Mouse (Mus musculus) central nervous system, embryonic 14 days (tissue): Measurements from ENCODE around the gene Rpl36. TPM values are rescaled to one million over a fixed set of nuclear protein-coding genes. Genes with fewer than 3 reads are reported as not detected.

ENCODE experiments used
- polyA plus RNA-seq: library from polyadenylated mRNA; depleted of rRNA; stranded (reverse); fragments of >200 nt; gene quantifications from 2 replicates; pipeline ENCODE4 v1.2.3, GENCODE M21; 2012; rRNA removed

Gene Rpl36
- polyA plus RNA-seq = 2,057 and 2,130 TPM in 2 replicates

DNA sequence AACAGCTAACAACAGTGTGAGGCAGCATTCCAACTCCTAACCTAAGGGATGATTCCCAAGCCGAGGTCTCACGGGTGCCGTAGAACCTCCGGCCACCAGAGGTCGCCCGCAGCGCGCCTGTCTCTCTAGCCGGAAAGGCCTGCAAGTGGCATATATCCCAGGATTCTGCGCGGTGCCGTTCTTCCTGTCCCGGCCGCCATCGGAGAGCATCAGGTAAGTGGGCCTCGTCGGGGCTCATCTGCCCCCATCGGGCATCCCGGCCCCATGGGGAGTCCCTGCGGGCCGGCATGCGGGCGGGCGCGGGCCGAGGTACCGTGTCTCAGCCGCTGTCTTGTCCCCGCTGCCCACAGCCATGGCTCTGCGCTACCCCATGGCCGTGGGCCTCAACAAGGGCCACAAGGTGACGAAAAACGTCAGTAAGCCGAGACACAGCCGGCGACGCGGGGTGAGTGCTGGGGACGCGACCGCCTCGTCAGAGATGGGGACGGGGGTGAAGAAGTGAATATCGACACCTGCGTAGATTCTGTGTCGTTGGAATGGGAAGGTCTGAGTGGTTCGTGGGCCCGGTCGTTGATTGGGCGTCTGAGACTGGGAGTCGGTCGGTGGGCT, at the start of gene Rpl36:
Gene Rpl36, plus strand, starts transcription at position 181 of the 609 bp plus-strand sequence.

DNA sequence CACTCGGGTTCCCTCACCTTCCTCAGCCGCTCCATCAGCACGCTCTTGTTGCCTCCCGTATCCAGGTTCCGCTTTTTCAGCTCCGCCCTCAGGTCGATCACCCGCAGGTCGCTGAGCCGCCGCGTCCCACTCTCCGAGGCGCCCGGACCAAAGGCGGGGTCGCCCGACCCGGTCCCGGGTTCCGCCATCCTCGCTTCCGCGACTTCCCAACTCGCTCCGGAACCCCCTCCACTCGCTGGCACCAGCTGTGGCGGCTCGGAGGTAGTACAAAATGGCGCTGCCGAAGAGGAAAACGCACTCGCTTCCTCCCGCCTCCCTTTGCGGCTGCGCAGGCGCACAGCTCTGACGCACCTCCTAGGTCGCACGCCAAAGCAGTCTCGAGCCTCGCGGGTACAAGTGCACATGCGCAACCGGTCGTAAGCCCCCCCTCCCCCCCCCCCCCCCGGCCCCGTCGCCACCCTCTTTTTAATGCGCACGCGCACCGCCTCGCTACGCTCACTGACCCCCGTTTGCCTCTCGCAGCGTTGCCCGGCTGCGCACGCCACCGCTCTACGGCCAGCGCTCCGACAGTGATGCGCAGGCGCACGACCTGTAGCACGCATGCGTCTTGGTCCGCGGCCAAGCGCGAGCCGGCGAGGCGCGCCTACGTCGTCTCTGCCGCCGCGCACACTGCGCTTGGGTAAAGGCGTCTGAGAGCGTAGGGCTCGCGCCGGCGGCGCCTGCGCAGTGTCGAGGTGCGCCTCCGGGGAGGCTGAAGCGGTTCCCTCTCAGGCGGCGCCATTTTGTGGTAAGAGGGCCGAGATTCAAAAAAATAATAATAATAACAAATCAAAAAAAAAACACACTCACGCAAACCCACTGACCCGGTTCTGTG, 28.7 kb upstream of the Rpl36 start, which contains the start of the genes Safb2 and Safb:
Gene Safb2, minus strand, starts transcription at position 329 of the 874 bp plus-strand sequence.
Gene Safb, plus strand, starts transcription at position 569 of the 874 bp plus-strand sequence.

DNA sequence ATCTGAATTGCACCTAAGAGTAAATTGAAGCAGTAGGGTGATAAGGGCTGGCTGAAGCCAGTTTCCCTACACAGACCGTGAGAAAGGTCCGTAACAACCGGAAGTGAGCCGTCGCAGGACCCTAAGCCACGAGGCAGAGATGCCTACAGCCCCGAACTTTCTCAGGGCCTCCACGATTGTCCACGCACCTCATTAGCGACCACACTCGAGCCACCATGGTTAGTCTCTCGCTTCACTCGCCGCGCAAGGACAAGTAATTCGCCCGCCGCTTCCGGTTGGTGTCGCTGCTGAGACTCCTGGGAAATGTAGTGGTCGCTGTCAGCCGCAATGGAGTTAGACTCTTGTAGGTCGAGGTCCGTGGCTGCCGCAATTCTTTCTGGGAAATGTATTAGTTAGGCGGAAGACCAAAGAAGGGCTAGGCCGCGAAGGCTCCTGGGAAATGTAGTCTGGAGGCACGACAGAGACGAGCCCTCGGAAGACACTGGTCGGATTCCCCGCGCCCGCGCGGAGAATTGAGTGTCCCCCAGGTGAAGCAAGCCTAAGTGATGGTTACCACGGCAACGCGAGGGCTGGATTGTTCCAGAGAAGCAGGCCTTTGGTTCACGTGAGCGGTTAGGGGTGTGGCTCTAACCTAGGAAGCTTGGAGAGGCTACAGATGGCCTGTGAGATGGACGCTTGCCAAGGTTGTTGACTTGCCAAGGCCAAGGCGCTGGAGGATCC, 3.6 kb upstream of the Rpl36 start, which contains the start of gene 2410015M20Rik:
Gene 2410015M20Rik, minus strand, starts transcription at position 320 of the 720 bp plus-strand sequence.

DNA sequence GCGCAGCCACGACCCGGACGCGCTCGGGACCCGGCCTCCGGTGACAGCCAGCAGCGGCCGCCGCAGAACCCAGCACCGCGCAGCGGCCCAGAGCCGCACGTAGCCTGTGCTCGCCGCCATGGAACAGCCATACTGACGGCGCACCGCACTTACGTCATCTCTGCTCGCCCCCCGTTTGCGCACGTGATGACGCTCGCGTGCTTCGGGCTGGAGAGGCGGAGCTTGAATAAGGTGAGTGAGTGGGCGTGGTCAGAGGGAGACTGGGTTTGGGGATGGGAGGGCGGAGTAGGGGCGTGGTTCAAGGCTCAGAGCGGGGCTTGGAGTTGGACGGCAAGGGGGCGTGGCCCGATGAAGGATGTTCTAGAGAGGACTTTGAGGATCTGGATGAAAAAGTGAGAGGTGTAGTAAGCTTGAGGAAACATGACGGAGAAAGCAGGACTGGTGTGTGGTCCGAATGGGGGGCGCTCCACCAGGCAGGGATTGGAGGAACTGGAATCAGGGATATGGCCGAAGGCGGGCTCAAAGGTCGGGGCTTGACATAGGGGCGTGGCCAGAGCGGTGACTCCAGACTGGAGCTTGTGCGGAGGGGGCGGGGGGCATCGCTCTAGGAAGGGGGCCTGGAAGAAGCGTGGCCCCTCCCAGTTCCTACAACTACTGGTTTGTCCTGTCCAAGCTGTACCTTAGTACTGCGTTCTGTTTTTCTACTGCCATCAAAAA, 13.7 kb downstream of the Rpl36 start, which contains the start of gene Lonp1:
Gene Lonp1, minus strand, starts transcription at position 134 of the 717 bp plus-strand sequence.

DNA sequence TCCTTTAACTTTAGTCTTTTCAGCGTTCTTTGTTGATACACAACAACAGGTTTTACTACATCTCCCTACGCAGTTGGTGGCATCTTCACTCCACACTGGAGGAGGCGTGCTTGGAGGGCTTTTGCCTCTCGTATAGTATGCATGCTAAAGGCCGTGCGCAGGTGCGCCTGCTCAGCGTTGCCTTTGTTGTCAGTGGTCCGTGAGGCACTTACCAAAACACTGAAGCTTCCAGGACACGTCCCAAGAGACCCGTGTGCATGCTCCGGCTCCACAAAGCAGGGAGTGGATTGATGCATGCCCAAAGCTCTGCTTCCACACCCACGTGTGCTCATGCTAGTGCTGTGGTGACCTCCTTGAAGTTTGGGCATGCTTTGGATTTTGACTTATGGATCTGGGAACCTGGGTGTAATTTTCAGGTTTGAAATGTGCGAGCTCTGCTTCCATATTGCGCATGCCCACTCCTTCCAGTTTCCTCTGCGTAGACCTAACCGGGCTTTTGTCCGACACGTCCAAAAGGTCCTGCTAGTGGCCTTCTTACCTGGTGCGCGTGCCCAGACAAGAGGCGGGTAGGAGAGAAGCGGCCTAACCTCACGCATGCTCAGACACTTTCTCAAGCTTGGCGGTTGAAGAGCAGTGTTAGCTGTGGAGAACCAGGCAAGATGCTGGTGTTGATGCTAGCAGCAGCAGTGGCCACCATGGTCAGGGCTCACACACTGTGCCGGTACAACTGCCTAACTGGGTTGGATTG, 14.5 kb downstream of the Rpl36 start, which contains the start of gene Catsperd:
Gene Catsperd, plus strand, starts transcription at position 614 of the 748 bp plus-strand sequence.

Other genes starting within 250 kb of the Rpl36 start
- gene Ptprs, start 136.9 kb upstream of the Rpl36 start, polyA plus RNA-seq = 1,167 and 1,339 TPM in 2 replicates
- 0.06 TPM in 1 of 2 replicates, not detected in the other for gene Znrf4, start 101.0 kb upstream of the Rpl36 start, polyA plus RNA-seq
- gene Gm20219, start 59.0 kb upstream of the Rpl36 start, polyA plus RNA-seq = 3.0 TPM in 2 replicates
- 113 and 131 TPM in 2 replicates for gene Safb2, start 28.8 kb upstream of the Rpl36 start, polyA plus RNA-seq
- 176 and 190 TPM in 2 replicates for gene Safb, start 28.6 kb upstream of the Rpl36 start, polyA plus RNA-seq
- gene 2410015M20Rik, start 3.6 kb upstream of the Rpl36 start, polyA plus RNA-seq = 136 and 139 TPM in 2 replicates
- 73.8 and 76.1 TPM in 2 replicates for gene Lonp1, start 13.5 kb downstream of the Rpl36 start, polyA plus RNA-seq
- 3.9 and 4.9 TPM in 2 replicates for gene Catsperd, start 14.7 kb downstream of the Rpl36 start, polyA plus RNA-seq
- 150 and 160 TPM in 2 replicates for gene Ranbp3, start 59.9 kb downstream of the Rpl36 start, polyA plus RNA-seq
- 306 and 325 TPM in 2 replicates for gene Ndufa11, start 104.4 kb downstream of the Rpl36 start, polyA plus RNA-seq
- gene Vmac, start 104.6 kb downstream of the Rpl36 start, polyA plus RNA-seq = 19.4 and 20.8 TPM in 2 replicates
- 3.6 and 6.1 TPM in 2 replicates for gene Nrtn, start 144.1 kb downstream of the Rpl36 start, polyA plus RNA-seq
- 150 and 161 TPM in 2 replicates for gene Dus3l, start 151.3 kb downstream of the Rpl36 start, polyA plus RNA-seq
- 3.2 and 3.4 TPM in 2 replicates for gene Prr22, start 156.8 kb downstream of the Rpl36 start, polyA plus RNA-seq
- gene Rfx2, start 217.6 kb downstream of the Rpl36 start, polyA plus RNA-seq = 6.4 and 7.4 TPM in 2 replicates